Mouse (Mus musculus) CH12.LX (cell line): ENCODE measurements around the gene Tapt1. TPM values are rescaled to one million over a fixed set of nuclear protein-coding genes. Genes with fewer than 3 reads are reported as not detected.

Experiments used
- DNase-seq: peaks from one replicate; pipeline ENCODE4 v3.0.0-alpha.2; 2013; ENCODE audit errors: extremely low read depth
- H3K27ac ChIP-seq: 2 replicates; pipeline ENCODE4 v1.5.1; 2012; ENCODE audit warnings: low read depth, mild to moderate bottlenecking, control low read depth, moderate library complexity; ENCODE audit not compliant: insufficient read depth
- H3K27me3 ChIP-seq: replicated peaks from 2 replicates; pipeline ENCODE3; 2012; ENCODE audit warnings: inconsistent platforms
- H3K36me3 ChIP-seq, 2 experiments: replicated peaks in 1 of 2; 2 replicates each; pipeline versions ENCODE3 to v1.6.1; 2012; ENCODE audit warnings: inconsistent platforms in 1 of 2, low read length in 1 of 2, mild to moderate bottlenecking in 1 of 2, mixed read lengths in 1 of 2, moderate library complexity in 1 of 2; ENCODE audit not compliant: control insufficient read depth in 1 of 2, insufficient read depth in 1 of 2
- H3K4me1 ChIP-seq, 2 experiments: 2 replicates each; pipeline ENCODE4 v1.6.1; 2012; ENCODE audit warnings: inconsistent platforms in 1 of 2, moderate library complexity in 1 of 2; ENCODE audit not compliant: insufficient read depth in 2 of 2, control insufficient read depth in 1 of 2
- H3K4me2 ChIP-seq: 2 replicates; pipeline ENCODE4 v1.6.1; 2012; ENCODE audit warnings: low read depth, mild to moderate bottlenecking, control low read depth; ENCODE audit not compliant: poor library complexity, insufficient read depth, severe bottlenecking
- H3K4me3 ChIP-seq, 3 experiments: fragments of 150-350 bp in 1 of 3; sonication (generic) in 1 of 3; replicated peaks in 1 of 3; 2 replicates each; pipeline versions ENCODE3 to v1.5.1; 2011 to 2012; ENCODE audit warnings: low read depth in 2 of 3, low read length in 2 of 3, mild to moderate bottlenecking in 2 of 3, moderate library complexity in 2 of 3, control low read depth in 1 of 3, improper control_type of control experiment in 1 of 3, inconsistent platforms in 1 of 3, mixed read lengths in 1 of 3; ENCODE audit not compliant: poor library complexity in 1 of 3
- H3K79me2 ChIP-seq: replicated peaks from 2 replicates; pipeline ENCODE4 v1.6.1; 2012; ENCODE audit warnings: mild to moderate bottlenecking, moderate library complexity; ENCODE audit not compliant: control insufficient read depth, poor library complexity, insufficient read depth, severe bottlenecking; ENCODE audit errors: extremely low read depth
- H3K9ac ChIP-seq: 2 replicates; pipeline ENCODE4 v1.6.1; 2012; ENCODE audit warnings: low read depth, mild to moderate bottlenecking, control low read depth, moderate library complexity; ENCODE audit not compliant: insufficient read depth
- H3K9me3 ChIP-seq: replicated peaks from 2 replicates; pipeline ENCODE3; 2012; ENCODE audit warnings: low read length, inconsistent platforms, mixed read lengths
- CHD2 ChIP-seq: IDR thresholded peaks from 2 replicates; pipeline ENCODE4 v1.6.1; 2011; ENCODE audit warnings: low read length, improper control_type of control experiment
- ELF1 ChIP-seq: IDR thresholded peaks from 2 replicates; pipeline ENCODE4 v1.6.1; 2014; ENCODE audit warnings: low read depth, mild to moderate bottlenecking, inconsistent platforms, low read length, improper control_type of control experiment
- EP300 ChIP-seq: IDR thresholded peaks from 2 replicates; pipeline ENCODE4 v1.6.1; 2011; ENCODE audit warnings: low read length, improper control_type of control experiment
- ETS1 ChIP-seq: conservative IDR thresholded peaks from 2 replicates; pipeline ENCODE4 v1.6.1; 2012; ENCODE audit warnings: low read depth, mild to moderate bottlenecking, inconsistent platforms, low read length, improper control_type of control experiment, moderate library complexity
- GABPA ChIP-seq: IDR thresholded peaks from 2 replicates; pipeline ENCODE4 v1.6.1; 2012; ENCODE audit warnings: low read depth, low read length, improper control_type of control experiment, inconsistent platforms; ENCODE audit not compliant: insufficient replicate concordance
- IRF4 ChIP-seq: IDR thresholded peaks from 2 replicates; pipeline ENCODE4 v1.6.1; 2014; ENCODE audit warnings: low read depth, mild to moderate bottlenecking, inconsistent platforms, low read length, improper control_type of control experiment
- JUN ChIP-seq: IDR thresholded peaks from 2 replicates; pipeline ENCODE4 v1.6.1; 2011; ENCODE audit warnings: low read depth, mild to moderate bottlenecking, low read length, improper control_type of control experiment, moderate library complexity; ENCODE audit not compliant: insufficient read depth
- KAT2A ChIP-seq: IDR thresholded peaks from 2 replicates; pipeline ENCODE4 v1.6.1; 2012; ENCODE audit warnings: low read length, improper control_type of control experiment, inconsistent platforms; ENCODE audit not compliant: insufficient replicate concordance
- MAX ChIP-seq: IDR thresholded peaks from 2 replicates; pipeline ENCODE4 v1.6.1; 2011; ENCODE audit warnings: low read length, improper control_type of control experiment
- MEF2A ChIP-seq: IDR thresholded peaks from 2 replicates; pipeline ENCODE4 v1.6.1; 2014; ENCODE audit warnings: low read depth, mild to moderate bottlenecking, inconsistent platforms, low read length, improper control_type of control experiment, borderline replicate concordance
- MXI1 ChIP-seq: IDR thresholded peaks from 2 replicates; pipeline ENCODE4 v1.6.1; 2011; ENCODE audit warnings: mild to moderate bottlenecking, low read depth, low read length, improper control_type of control experiment
- MYC ChIP-seq: IDR thresholded peaks from 2 replicates; pipeline ENCODE4 v1.6.1; 2011; ENCODE audit warnings: low read depth, mild to moderate bottlenecking, improper control_type of control experiment, low read length
- NRF1 ChIP-seq: IDR thresholded peaks from 2 replicates; pipeline ENCODE4 v1.6.1; 2014; ENCODE audit warnings: low read depth, mild to moderate bottlenecking, inconsistent platforms, low read length, improper control_type of control experiment, moderate library complexity
- POLR2A ChIP-seq: IDR thresholded peaks from 2 replicates; pipeline ENCODE4 v1.6.1; 2011; ENCODE audit warnings: low read depth, mild to moderate bottlenecking, improper control_type of control experiment, low read length
- RCOR1 ChIP-seq: conservative IDR thresholded peaks from 2 replicates; pipeline ENCODE4 v1.6.1; 2012; ENCODE audit warnings: low read depth, mild to moderate bottlenecking, inconsistent platforms, low read length, improper control_type of control experiment
- SIN3A ChIP-seq: IDR thresholded peaks from 2 replicates; pipeline ENCODE4 v1.6.1; 2012; ENCODE audit warnings: low read length, improper control_type of control experiment, inconsistent platforms
- SMC3 ChIP-seq: IDR thresholded peaks from 2 replicates; pipeline ENCODE4 v1.6.1; 2011; ENCODE audit warnings: low read depth, low read length, improper control_type of control experiment
- USF2 ChIP-seq: conservative IDR thresholded peaks from 2 replicates; pipeline ENCODE4 v1.6.1; 2011; ENCODE audit warnings: low read depth, low read length, improper control_type of control experiment
- ZNF384 ChIP-seq: IDR thresholded peaks from 2 replicates; pipeline ENCODE4 v1.6.1; 2012; ENCODE audit warnings: low read depth, low read length, improper control_type of control experiment, inconsistent platforms
- dilution Hi-C: fragments of 300-500 bp; cut with MboI; formaldehyde crosslinking; loops from 2 replicates; pipeline ENCODE4 v1.14.3; 2020; ENCODE audit warnings: low sequenced_read_pairs; ENCODE audit not compliant: extremely low pct_unique_long_range_greater_than_20kb, extremely low pct_ligation_motif_present
- in situ Hi-C: fragments of 300-500 bp; cut with MboI; formaldehyde crosslinking; loops from 3 replicates; pipeline ENCODE4 v1.14.3; 2019; ENCODE audit warnings: low sequenced_read_pairs, low pct_ligation_motif_present, low pct_unique_long_range_greater_than_20kb, mixed read lengths
- polyA plus RNA-seq: library from polyadenylated mRNA; unstranded; fragments of >175 nt; gene quantifications from 2 replicates; pipeline ENCODE4 v1.2.1, GENCODE M21; 2012; ENCODE audit warnings: low read depth; ENCODE audit not compliant: insufficient read length
- total RNA-seq, 2 experiments: library from RNA; depleted of rRNA; stranded (reverse); fragments of 300-350 nt in 1 of 2; fragments of >200 nt in 1 of 2; gene quantifications; 2 replicates each; pipeline ENCODE4 v1.2.3; 2012 to 2014

Tapt1 gene
- total and polyA plus RNA-seq, 3 experiments: 15.7 to 40.8 (median 33.5) TPM

DNA sequence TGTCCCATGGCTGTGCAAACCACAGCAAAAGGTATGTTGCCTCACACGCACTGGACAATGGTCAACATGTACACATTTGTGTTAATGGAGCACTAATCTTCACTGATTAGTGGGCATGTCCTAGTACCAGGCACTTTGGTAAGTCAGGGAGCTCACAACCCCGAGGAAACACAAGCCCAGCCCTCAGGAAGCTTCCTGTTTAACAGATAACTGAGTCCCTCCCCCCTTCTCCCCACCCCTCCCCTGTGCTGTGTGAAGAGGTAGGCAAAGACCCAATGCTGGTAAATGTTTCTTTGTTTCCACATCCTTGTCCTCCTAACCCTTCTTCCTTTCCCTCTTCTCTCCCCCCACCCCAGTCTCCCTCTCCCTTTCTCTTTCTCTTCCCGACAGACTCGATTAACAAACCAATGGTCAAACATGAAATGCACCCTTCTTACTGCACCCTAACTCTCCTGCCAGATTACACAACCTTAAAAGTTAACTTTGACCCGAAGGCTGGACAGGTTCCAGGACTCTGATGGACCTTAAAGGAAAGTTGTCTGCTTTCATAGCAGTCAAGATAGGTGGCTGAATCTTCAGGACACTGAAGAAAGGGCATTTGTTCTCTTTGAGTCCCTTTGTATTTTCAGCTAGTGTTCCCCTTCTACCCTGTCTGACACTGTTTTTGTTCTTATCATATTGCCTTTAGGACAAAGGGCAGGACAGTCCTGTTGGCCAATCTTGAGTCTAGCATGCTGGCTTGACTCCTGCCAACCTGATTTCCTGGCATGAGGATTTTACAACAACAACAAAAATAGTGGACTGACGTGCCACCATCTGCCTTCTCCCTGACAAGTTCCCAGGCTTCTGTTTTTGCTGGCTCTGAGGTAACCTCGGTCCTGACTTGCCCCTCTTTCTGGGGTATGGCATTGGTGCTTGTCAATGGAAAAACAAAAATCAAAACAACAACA lies 13.0 kb upstream of the Tapt1 start:
- TF ChIP-seq SMC3 (no peak), KAT2A (no peak), MYC (no peak), JUN (no peak), NRF1 (no peak), POLR2A (no peak), ETS1 (no peak), MAX (no peak), MXI1 (no peak)
- DNase-seq: no peak
- peaks cover 11 to 31% of the 10 kb centered on the region in 2 experiments for H3K4me1 ChIP-seq
- dilution Hi-C loops: no loop called here
- H3K9ac ChIP-seq: no peak overlapping the region
- no peaks in the 10 kb centered on the region for H3K79me2 ChIP-seq
- peaks cover 1% of the 10 kb centered on the region for H3K27me3 ChIP-seq
- no peak overlapping the region for H3K27ac ChIP-seq
- no peaks in the 10 kb centered on the region for H3K36me3 ChIP-seq
- H3K4me2 ChIP-seq: no peak overlapping the region
- in situ Hi-C loops: loop anchor here (25.0 kb wide), 1 partner anchor 352 kb away; no protein-coding TSS in a partner anchor
- no peaks in the 10 kb centered on the region for H3K9me3 ChIP-seq
- no peak overlapping the region for H3K4me3 ChIP-seq

DNA sequence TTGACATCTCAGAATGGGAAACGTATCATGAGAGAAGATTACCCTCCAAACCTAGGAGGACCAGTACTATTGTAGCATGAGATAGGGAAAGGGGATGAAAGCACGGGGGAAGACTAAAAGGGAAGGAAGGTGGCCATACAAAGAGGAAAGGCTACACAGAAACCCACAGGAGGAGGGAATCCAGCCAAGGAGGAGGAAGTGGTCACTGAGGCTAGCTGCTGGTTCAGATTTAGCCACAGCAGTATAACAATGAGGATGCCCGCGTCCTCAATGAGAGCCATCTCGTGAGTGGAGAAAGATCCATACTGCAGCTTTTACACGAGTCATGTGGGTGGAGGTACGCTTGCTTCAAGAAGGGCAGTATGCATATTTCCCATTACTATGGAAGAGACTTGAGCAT lies 11.8 kb upstream of the Tapt1 start:
- dilution Hi-C loops: no loop called here
- DNase-seq: no peak

More for the DNA sequence above, 11.8 kb upstream of the Tapt1 start:
- Histone ChIP-seq H3K4me2 (no peak overlapping the region), H3K4me3 (no peak overlapping the region), H3K4me1 (peaks cover 11 to 31% of the 10 kb centered on the region in 2 experiments), H3K79me2 (no peaks in the 10 kb centered on the region), H3K36me3 (no peaks in the 10 kb centered on the region), H3K9ac (no peak overlapping the region), H3K27ac (no peak overlapping the region), H3K27me3 (no peaks in the 10 kb centered on the region), H3K9me3 (no peaks in the 10 kb centered on the region)
- TF ChIP-seq MEF2A (no peak), CHD2 (no peak), USF2 (no peak), IRF4 (no peak), ETS1 (no peak), RCOR1 (no peak), EP300 (no peak), SMC3 (no peak), GABPA (no peak), ZNF384 (no peak), SIN3A (no peak), ELF1 (no peak), JUN (no peak), POLR2A (no peak)
- in situ Hi-C loops: loop anchor here (25.0 kb wide), 1 partner anchor 351 kb away; no protein-coding TSS in a partner anchor
